In the genomic region with DNA sequence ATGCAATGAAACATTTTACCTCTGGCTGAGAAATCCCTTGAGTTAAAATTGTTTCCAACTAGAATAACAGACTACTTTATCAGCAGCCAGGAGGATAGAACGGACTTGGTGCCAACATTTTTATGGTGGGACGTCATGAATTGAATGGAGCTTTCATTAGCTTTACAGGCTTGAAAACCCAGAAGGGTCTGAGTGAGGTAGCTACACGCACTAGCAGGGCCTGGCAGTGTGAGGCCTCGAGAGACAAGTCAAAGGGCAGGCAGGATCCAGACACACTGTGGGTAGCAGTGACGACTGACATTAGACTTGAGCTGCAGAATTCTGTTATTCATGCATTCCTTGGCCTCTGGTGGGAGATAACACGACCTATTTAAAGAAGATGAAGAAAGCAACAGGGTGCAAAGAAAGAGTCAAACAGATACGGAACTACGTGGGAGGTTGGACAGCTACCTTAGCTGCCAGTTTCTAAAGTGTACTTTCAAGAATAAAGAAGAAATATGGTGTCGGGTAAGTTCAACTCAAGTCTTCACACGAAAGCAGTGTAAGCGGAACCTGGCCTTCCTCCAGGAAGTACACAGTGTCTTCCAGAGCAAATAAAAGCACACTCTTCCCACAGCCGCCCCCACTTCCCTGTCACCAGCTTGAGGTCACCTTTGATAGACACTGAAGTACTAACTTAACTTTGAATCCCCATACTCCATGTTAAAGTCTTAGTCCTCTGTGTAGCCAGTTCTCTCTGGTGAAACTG, we compare ENCODE assay signal across 9 mouse cellular contexts. TPM values are rescaled to one million over a fixed set of nuclear protein-coding genes. Genes with fewer than 3 reads are reported as not detected.
DNase-seq lines count a peak whose midpoint lies in the region; ATAC-seq and TF ChIP-seq lines count a peak whose summit lies in the region.
"Had no signal": no experiment of that assay in that cellular context is flagged by ENCODE, and none has a peak within 500 bp of the region (broad histone marks: within the 10 kb centered on the region; RNA-seq: fewer than 3 reads in every experiment).

No protein-coding gene starts in this region.

- peaks cover 28% of the 10 kb centered on the region for H3K4me1 ChIP-seq in forebrain, embryonic 15.5 days
- peaks cover 26% of the 10 kb centered on the region for H3K4me1 ChIP-seq in forebrain, embryonic 13.5 days
- H3K4me1 ChIP-seq in limb, embryonic 14.5 days (ENCODE audit: control insufficient read depth, insufficient read depth, low read length), result peaks cover 25% of the 10 kb centered on the region
- peaks cover 13% of the 10 kb centered on the region for H3K4me1 ChIP-seq in hindbrain, embryonic 13.5 days (replicated peaks)

- WGBS in forebrain, embryonic 15.5 days, result 53% methylated on average over 12 of the region's 12 CpGs
- 62% methylated on average over 12 of the region's 12 CpGs for WGBS in forebrain, embryonic 13.5 days
- WGBS in limb, embryonic 14.5 days, result 36% methylated on average over 12 of the region's 12 CpGs
- 58% methylated on average over 12 of the region's 12 CpGs for WGBS in hindbrain, embryonic 13.5 days

- no peak for TF ChIP-seq POLR2A in limb, embryonic 14.5 days (IDR thresholded peaks at IDR 0.05; ENCODE audit: borderline replicate concordance, extremely low read depth, insufficient read depth, insufficient read length)

- H3K9me3 ChIP-seq in forebrain, embryonic 15.5 days, result no peaks in the 10 kb centered on the region
- H3K9me3 ChIP-seq in forebrain, embryonic 13.5 days (replicated peaks), result no peaks in the 10 kb centered on the region
- H3K9me3 ChIP-seq in limb, embryonic 14.5 days (ENCODE audit: control insufficient read depth, low read length), result no peaks in the 10 kb centered on the region
- H3K9me3 ChIP-seq in hindbrain, embryonic 13.5 days, result no peaks in the 10 kb centered on the region; the same call in 1 of the 2 replicates

- DNase-seq in 3T3-L1 (ENCODE audit: low read depth, low spot score), result peak; percentile 51
- peak; percentile 44 for DNase-seq in heart, adult 8-10 months (ENCODE audit: low spot score)
- DNase-seq in limb, embryonic 14.5 days (ENCODE audit: low spot score), result peak; percentile 81
- no peak for DNase-seq in thymus, postnatal 36 days
- DNase-seq: spleen, adult 18-20 months had no signal

- H3K4me2 ChIP-seq in forebrain, embryonic 15.5 days (replicated peaks), result no peak overlapping the region
- no peak overlapping the region for H3K4me2 ChIP-seq in forebrain, embryonic 13.5 days
- H3K4me2 ChIP-seq in limb, embryonic 14.5 days (replicated peaks; ENCODE audit: low read depth, low read length, severe bottlenecking), result no peak overlapping the region
- no peak overlapping the region for H3K4me2 ChIP-seq in hindbrain, embryonic 13.5 days

- no peaks in the 10 kb centered on the region for H3K27me3 ChIP-seq in forebrain, embryonic 15.5 days
- no peaks in the 10 kb centered on the region for H3K27me3 ChIP-seq in forebrain, embryonic 13.5 days
- no peaks in the 10 kb centered on the region for H3K27me3 ChIP-seq in limb, embryonic 14.5 days (ENCODE audit: control insufficient read depth, insufficient read depth, low read length)
- no peaks in the 10 kb centered on the region for H3K27me3 ChIP-seq in hindbrain, embryonic 13.5 days

- H3K27ac ChIP-seq in forebrain, embryonic 15.5 days (replicated peaks), result 0 out of 2 replicates have a peak overlapping the region, but pooled peaks have one; percentile 9
- no peak overlapping the region; the same call in 1 of the 2 replicates for H3K27ac ChIP-seq in forebrain, embryonic 13.5 days
- peak overlapping the region; percentile 40 for H3K27ac ChIP-seq in limb, embryonic 14.5 days (replicated peaks; ENCODE audit: low read depth, low read length)
- no peak overlapping the region for H3K27ac ChIP-seq in hindbrain, embryonic 13.5 days

- H3K36me3 ChIP-seq in forebrain, embryonic 15.5 days, result no peaks in the 10 kb centered on the region
- no peaks in the 10 kb centered on the region for H3K36me3 ChIP-seq in forebrain, embryonic 13.5 days (ENCODE audit: poor library complexity, severe bottlenecking)
- no peaks in the 10 kb centered on the region for H3K36me3 ChIP-seq in limb, embryonic 14.5 days (ENCODE audit: control insufficient read depth, insufficient read depth, low read length)
- no peaks in the 10 kb centered on the region for H3K36me3 ChIP-seq in hindbrain, embryonic 13.5 days

- no peak for ATAC-seq in forebrain, embryonic 15.5 days (replicated peaks)
- ATAC-seq in forebrain, embryonic 13.5 days, result no peak
- ATAC-seq in limb, embryonic 14.5 days (ENCODE audit: low FRiP score, low read depth), result peak; percentile 69
- ATAC-seq in megakaryocyte, adult 5-6 weeks (ENCODE audit: poor library complexity, severe bottlenecking), result no peak
- no peak for ATAC-seq in hindbrain, embryonic 13.5 days (ENCODE audit: low FRiP score)

- no peak overlapping the region for H3K4me3 ChIP-seq in forebrain, embryonic 15.5 days
- no peak overlapping the region for H3K4me3 ChIP-seq in forebrain, embryonic 13.5 days
- H3K4me3 ChIP-seq in limb, embryonic 14.5 days (replicated peaks; ENCODE audit: low read length), result no peak overlapping the region
- no peak overlapping the region for H3K4me3 ChIP-seq in hindbrain, embryonic 13.5 days

- no peak overlapping the region for H3K9ac ChIP-seq in forebrain, embryonic 15.5 days (replicated peaks)
- H3K9ac ChIP-seq in forebrain, embryonic 13.5 days, result no peak overlapping the region
- H3K9ac ChIP-seq in limb, embryonic 14.5 days (ENCODE audit: low read depth, low read length, severe bottlenecking), result no peak overlapping the region
- H3K9ac ChIP-seq in hindbrain, embryonic 13.5 days, result no peak overlapping the region

RNA-seq across cellular contexts. Expression of a gene that starts 53.2 kb away (rescaled TPM):
- 97.7 and 106 TPM in 2 replicates for polyA plus RNA-seq in forebrain, embryonic 15.5 days (2015; fragmentation: Nextera tagmentation; extraction: Ambion mirVana)
- polyA plus RNA-seq in forebrain, embryonic 13.5 days (2015; fragmentation: Nextera tagmentation; extraction: Ambion mirVana), result 74.2 and 84.3 TPM in 2 replicates
- total RNA-seq in heart, adult 8-10 months (2022), result 10 to 100 TPM; 47.2 to 61.5 (median 56.7) TPM
- 88.3 and 117 TPM in 2 replicates for polyA plus RNA-seq in limb, embryonic 14.5 days (2012; rRNA removed)
- polyA plus RNA-seq in limb, embryonic 14.5 days (2014; fragmentation: Nextera tagmentation; extraction: Ambion mirVana), result 87.9 and 88.4 TPM in 2 replicates
- 19.6 and 20.9 TPM in 2 replicates for total RNA-seq in megakaryocyte, adult 5-6 weeks (2015)
- 9.3 and 24.0 TPM in 2 replicates for total RNA-seq in megakaryocyte, adult 5-6 weeks (2017)
- 81.2 and 83.0 TPM in 2 replicates for polyA plus RNA-seq in hindbrain, embryonic 13.5 days (2015; fragmentation: Nextera tagmentation; extraction: Ambion mirVana)

Comparison
In these comparisons a context has a peak if more than half of its experiments do, and no peak if none do; other contexts are left out.
1. H3K27ac ChIP-seq: peak in forebrain, embryonic 15.5 days (single experiment) and limb, embryonic 14.5 days (single experiment); none in forebrain, embryonic 13.5 days (single experiment) and hindbrain, embryonic 13.5 days (single experiment).
2. DNase-seq: peak in 3T3-L1 (single experiment), heart, adult 8-10 months (single experiment) and limb, embryonic 14.5 days (single experiment); none in thymus, postnatal 36 days (0 of 2).